Mouse (Mus musculus): ENCODE measurements around the gene Trim28. TPM values are rescaled to one million over a fixed set of nuclear protein-coding genes. Genes with fewer than 3 reads are reported as not detected.
A peak's percentile ranks its signal among the peaks of the same experiment; 100 is the strongest.

Trim28 gene
- total RNA-seq, 2 experiments from 2014 or later: 137 to 194 TPM

- no peak for ATAC-seq (replicated peaks; ENCODE audit: low FRiP score, poor library complexity, severe bottlenecking)
Observed at GRCm38 (mm10) chr7:13031069-13031468, 32.2 kb downstream of the Trim28 start.

GRCm38 (mm10) chr7:13031983-13032382, 33.1 kb downstream of the Trim28 start:
- ATAC-seq (replicated peaks; ENCODE audit: low FRiP score, poor library complexity, severe bottlenecking): no peak

- no peak for ATAC-seq (replicated peaks; ENCODE audit: low FRiP score, poor library complexity, severe bottlenecking)
Observed at GRCm38 (mm10) chr7:13032541-13032940, 33.6 kb downstream of the Trim28 start.

- no peak for ATAC-seq (replicated peaks; ENCODE audit: low FRiP score, poor library complexity, severe bottlenecking)
Observed at GRCm38 (mm10) chr7:13033451-13034147, 34.7 kb downstream of the Trim28 start.

GRCm38 (mm10) chr7:13034148-13034977, 35.4 kb downstream of the Trim28 start, which contains the start of gene Chmp2a:
Chmp2a (minus strand) TSS chr7:13034807.
- peak; percentile 74 for ATAC-seq (replicated peaks; ENCODE audit: low FRiP score, poor library complexity, severe bottlenecking)

GRCm38 (mm10) chr7:13035211-13035855, 36.4 kb downstream of the Trim28 start:
- ATAC-seq (replicated peaks; ENCODE audit: low FRiP score, poor library complexity, severe bottlenecking): no peak

GRCm38 (mm10) chr7:13036806-13037205, 37.9 kb downstream of the Trim28 start:
- ATAC-seq (replicated peaks; ENCODE audit: low FRiP score, poor library complexity, severe bottlenecking): no peak

- ATAC-seq (replicated peaks; ENCODE audit: low FRiP score, poor library complexity, severe bottlenecking): peak; percentile 31
Observed at GRCm38 (mm10) chr7:13037366-13037765, 38.5 kb downstream of the Trim28 start.

GRCm38 (mm10) chr7:13037901-13038555, 39.1 kb downstream of the Trim28 start, which contains the start of gene Ube2m:
Ube2m (minus strand) TSS chr7:13038275.
- peak; percentile 79 for ATAC-seq (replicated peaks; ENCODE audit: low FRiP score, poor library complexity, severe bottlenecking)

- no peak for ATAC-seq (replicated peaks; ENCODE audit: low FRiP score, poor library complexity, severe bottlenecking)
Observed at GRCm38 (mm10) chr7:13038621-13039169, 39.8 kb downstream of the Trim28 start.

GRCm38 (mm10) chr7:13039181-13039580, 40.3 kb downstream of the Trim28 start:
- ATAC-seq (replicated peaks; ENCODE audit: low FRiP score, poor library complexity, severe bottlenecking): no peak

- ATAC-seq (replicated peaks; ENCODE audit: low FRiP score, poor library complexity, severe bottlenecking): no peak
Observed at GRCm38 (mm10) chr7:13041256-13041655, 42.3 kb downstream of the Trim28 start.

GRCm38 (mm10) chr7:13042511-13042910, 43.6 kb downstream of the Trim28 start:
- ATAC-seq (replicated peaks; ENCODE audit: low FRiP score, poor library complexity, severe bottlenecking): no peak

- no peak for ATAC-seq (replicated peaks; ENCODE audit: low FRiP score, poor library complexity, severe bottlenecking)
Observed at GRCm38 (mm10) chr7:13043120-13043444, 44.2 kb downstream of the Trim28 start.

- no peak for ATAC-seq (replicated peaks; ENCODE audit: low FRiP score, poor library complexity, severe bottlenecking)
Observed at GRCm38 (mm10) chr7:13043445-13044253, 44.7 kb downstream of the Trim28 start.

GRCm38 (mm10) chr7:13044254-13044625, 45.3 kb downstream of the Trim28 start:
- ATAC-seq (replicated peaks; ENCODE audit: low FRiP score, poor library complexity, severe bottlenecking): no peak

- peak; percentile 74 for ATAC-seq (replicated peaks; ENCODE audit: low FRiP score, poor library complexity, severe bottlenecking)
Observed at GRCm38 (mm10) chr7:13046084-13046483, 47.2 kb downstream of the Trim28 start.

GRCm38 (mm10) chr7:13053001-13053400, 54.1 kb downstream of the Trim28 start:
- no peak for ATAC-seq (replicated peaks; ENCODE audit: low FRiP score, poor library complexity, severe bottlenecking)

GRCm38 (mm10) chr7:13053501-13053900, 54.6 kb downstream of the Trim28 start:
- no peak for ATAC-seq (replicated peaks; ENCODE audit: low FRiP score, poor library complexity, severe bottlenecking)
